In genomic region chr11:77364376-77364775, GRCm38 (mm10) we compare ENCODE assay signal across 22 mouse cellular contexts.
DNase-seq lines count a peak whose midpoint lies in the region; ATAC-seq lines count a peak whose summit lies in the region.
"Had no signal": no experiment of that assay in that cellular context is flagged by ENCODE, and none has a peak within 500 bp of the region (broad histone marks: within the 10 kb centered on the region; RNA-seq: fewer than 3 reads in every experiment).

No protein-coding gene starts in this region.

- ATAC-seq in heart, embryonic 15.5 days (replicated peaks; ENCODE audit: insufficient number of reproducible peaks, insufficient read depth, low FRiP score, low read depth): no peak
- no peak for ATAC-seq in liver, embryonic 15.5 days (ENCODE audit: insufficient read depth)
- no peak for ATAC-seq in liver, embryonic 11.5 days (replicated peaks; ENCODE audit: low FRiP score)
- ATAC-seq: forebrain, embryonic 14.5 days; intestine, embryonic 16.5 days had no signal

- WGBS in heart, embryonic 10.5 days: 64% methylated on average over 1 of the region's 1 CpGs
- 47% methylated on average over 1 of the region's 1 CpGs for WGBS in heart, embryonic 15.5 days
- WGBS in liver, embryonic 15.5 days (ENCODE audit: insufficient replicate concordance): 56% methylated on average over 1 of the region's 1 CpGs
- WGBS in liver, embryonic 11.5 days: 69% methylated on average over 1 of the region's 1 CpGs

- H3K27me3 ChIP-seq in heart, embryonic 10.5 days (ENCODE audit: insufficient read depth, poor library complexity, severe bottlenecking): no peaks in the 10 kb centered on the region
- no peaks in the 10 kb centered on the region for H3K27me3 ChIP-seq in heart, embryonic 15.5 days
- H3K27me3 ChIP-seq in liver, embryonic 15.5 days: no peaks in the 10 kb centered on the region
- no peaks in the 10 kb centered on the region for H3K27me3 ChIP-seq in liver, embryonic 11.5 days (replicated peaks; ENCODE audit: control insufficient read depth, insufficient read depth, low read length)
- H3K27me3 ChIP-seq: embryonic facial prominence, embryonic 15.5 days; hindbrain, embryonic 15.5 days; kidney, embryonic 15.5 days had no signal

- no peaks in the 10 kb centered on the region for H3K9me3 ChIP-seq in heart, embryonic 10.5 days
- H3K9me3 ChIP-seq in heart, embryonic 15.5 days (replicated peaks): no peaks in the 10 kb centered on the region
- no peaks in the 10 kb centered on the region for H3K9me3 ChIP-seq in liver, embryonic 15.5 days (replicated peaks)
- H3K9me3 ChIP-seq in liver, embryonic 11.5 days (ENCODE audit: control insufficient read depth, low read length): no peaks in the 10 kb centered on the region
- H3K9me3 ChIP-seq: embryonic facial prominence, embryonic 15.5 days; forebrain, embryonic 10.5 days; hindbrain, embryonic 15.5 days; kidney, embryonic 15.5 days had no signal

- no peak for DNase-seq in heart, embryonic 10.5 days (ENCODE audit: low spot score)
- no peak for DNase-seq in heart, postnatal 14 days
- no peak for DNase-seq in heart, adult 18-20 months
- no peak for DNase-seq in liver, embryonic 11.5 days (ENCODE audit: low spot score)
- no peak for DNase-seq in spleen, postnatal 36 days (ENCODE audit: low spot score in 2 of 2)
- DNase-seq: adrenal gland, adult 8-10 months; adrenal gland, postnatal 36 days; cerebellum, adult 11 months; cerebellum, adult 8-10 months; cerebellum, postnatal 14 days; embryo, embryonic 11 days; gastrocnemius, postnatal 10 days; kidney, adult 2 months had no signal

- intact Hi-C loops in heart, postnatal 14 days (cut with DNase I): no loop called here

- no peak overlapping the region for H3K9ac ChIP-seq in heart, embryonic 15.5 days
- no peak overlapping the region for H3K9ac ChIP-seq in liver, embryonic 15.5 days
- no peak overlapping the region for H3K9ac ChIP-seq in liver, embryonic 11.5 days (ENCODE audit: low read depth, low read length)
- H3K9ac ChIP-seq: embryonic facial prominence, embryonic 15.5 days; hindbrain, embryonic 15.5 days; kidney, embryonic 15.5 days had no signal

- no peak overlapping the region for H3K4me2 ChIP-seq in heart, embryonic 15.5 days
- H3K4me2 ChIP-seq in liver, embryonic 15.5 days: no peak overlapping the region
- H3K4me2 ChIP-seq in liver, embryonic 11.5 days: no peak overlapping the region
- H3K4me2 ChIP-seq: embryonic facial prominence, embryonic 15.5 days; hindbrain, embryonic 15.5 days; kidney, embryonic 15.5 days had no signal

- H3K27ac ChIP-seq in heart, embryonic 10.5 days: peak overlapping the region; percentile 4; the same call in 1 of the 2 replicates
- H3K27ac ChIP-seq in heart, embryonic 15.5 days: peak overlapping the region; percentile 90
- H3K27ac ChIP-seq in liver, embryonic 15.5 days (replicated peaks): peak overlapping the region; percentile 41; the same call in 1 of the 2 replicates
- H3K27ac ChIP-seq in liver, embryonic 11.5 days (ENCODE audit: low read depth, low read length): no peak overlapping the region
- H3K27ac ChIP-seq: embryonic facial prominence, embryonic 15.5 days; forebrain, embryonic 10.5 days; hindbrain, embryonic 15.5 days; kidney, embryonic 15.5 days had no signal

- H3K4me1 ChIP-seq in heart, embryonic 10.5 days: peaks cover 37% of the 10 kb centered on the region
- peaks cover 52% of the 10 kb centered on the region for H3K4me1 ChIP-seq in heart, embryonic 15.5 days (replicated peaks)
- H3K4me1 ChIP-seq in liver, embryonic 15.5 days (replicated peaks): peaks cover 16% of the 10 kb centered on the region
- H3K4me1 ChIP-seq in liver, embryonic 11.5 days (replicated peaks; ENCODE audit: control insufficient read depth, insufficient read depth, low read length): peaks cover 6% of the 10 kb centered on the region
- H3K4me1 ChIP-seq: embryonic facial prominence, embryonic 15.5 days; forebrain, embryonic 10.5 days; hindbrain, embryonic 15.5 days; kidney, embryonic 15.5 days had no signal

- 0 out of 2 replicates have a peak, but pooled peaks cover 4% of the 10 kb centered on the region for H3K36me3 ChIP-seq in heart, embryonic 10.5 days
- H3K36me3 ChIP-seq in heart, embryonic 15.5 days: no peaks in the 10 kb centered on the region
- H3K36me3 ChIP-seq in liver, embryonic 15.5 days (replicated peaks): no peaks in the 10 kb centered on the region
- no peaks in the 10 kb centered on the region for H3K36me3 ChIP-seq in liver, embryonic 11.5 days (ENCODE audit: control insufficient read depth, insufficient read depth, low read length)
- H3K36me3 ChIP-seq: embryonic facial prominence, embryonic 15.5 days; forebrain, embryonic 10.5 days; hindbrain, embryonic 15.5 days; kidney, embryonic 15.5 days had no signal

- H3K4me3 ChIP-seq in heart, embryonic 10.5 days: no peak overlapping the region
- no peak overlapping the region for H3K4me3 ChIP-seq in heart, embryonic 15.5 days
- H3K4me3 ChIP-seq in liver, embryonic 15.5 days (replicated peaks): no peak overlapping the region
- H3K4me3 ChIP-seq in liver, embryonic 11.5 days (ENCODE audit: low read depth, low read length): no peak overlapping the region
- H3K4me3 ChIP-seq: embryonic facial prominence, embryonic 15.5 days; erythroblast, embryonic 14.5 days; forebrain, embryonic 10.5 days; hindbrain, embryonic 15.5 days; kidney, embryonic 15.5 days had no signal
